Mouse (Mus musculus) thymus, adult 2 months (tissue): ENCODE measurements around the gene Bbs9. TPM values are rescaled to one million over a fixed set of nuclear protein-coding genes. Genes with fewer than 3 reads are reported as not detected.

Experiments
- DNase-seq: peaks from one replicate; pipeline ENCODE4 v3.0.0; 2021
- H3K27ac ChIP-seq: fragments of 200-500 bp; 2 replicates; pipeline ENCODE4 v1.5.1; 2012; ENCODE audit warnings: low read length, control low read depth; ENCODE audit not compliant: control insufficient read depth, insufficient read depth
- H3K27me3 ChIP-seq: fragments of 200-500 bp; 2 replicates; pipeline ENCODE4 v1.6.1; 2012; ENCODE audit warnings: mild to moderate bottlenecking, low read length, moderate library complexity, mixed read lengths; ENCODE audit not compliant: control insufficient read depth, insufficient read depth
- H3K36me3 ChIP-seq: fragments of 200-500 bp; 2 replicates; pipeline ENCODE4 v1.6.1; 2012; ENCODE audit warnings: mild to moderate bottlenecking, low read length, moderate library complexity; ENCODE audit not compliant: control insufficient read depth, insufficient read depth
- H3K4me1 ChIP-seq: fragments of 200-500 bp; replicated peaks from 2 replicates; pipeline ENCODE4 v1.6.1; 2012; ENCODE audit warnings: low read length; ENCODE audit not compliant: control insufficient read depth, insufficient read depth
- H3K4me3 ChIP-seq: fragments of 200-500 bp; 2 replicates; pipeline ENCODE4 v1.5.1; 2012; ENCODE audit warnings: mild to moderate bottlenecking, low read length, control low read depth, moderate library complexity; ENCODE audit not compliant: control insufficient read depth, insufficient read depth
- CTCF ChIP-seq: fragments of 200-500 bp; IDR thresholded peaks from 2 replicates; pipeline ENCODE4 v1.5.1; 2012; ENCODE audit warnings: mild to moderate bottlenecking, control low read depth, low read length, moderate library complexity, borderline replicate concordance; ENCODE audit not compliant: control insufficient read depth, poor library complexity, insufficient read depth; ENCODE audit errors: extremely low read depth
- POLR2A ChIP-seq: fragments of 200-500 bp; IDR thresholded peaks from 2 replicates; pipeline ENCODE4 v1.6.1; 2012; ENCODE audit warnings: mild to moderate bottlenecking, low read length, control low read depth, moderate library complexity; ENCODE audit not compliant: control insufficient read depth, poor library complexity, insufficient read depth; ENCODE audit errors: extremely low read depth
- WGBS: fragments of 180-500 bp; shearing (Covaris S2); methylation state at CpG from one replicate; pipeline ENCODE4 v1.1.7; 2018; 5-methylcytosine and 5-hydroxymethylcytosine counted together
- polyA plus RNA-seq: library from polyadenylated mRNA; depleted of rRNA; stranded (reverse); fragments of >200 nt; gene quantifications from 2 replicates; pipeline ENCODE4 v1.2.3, GENCODE M21; 2012; rRNA removed

The Bbs9 gene
- polyA plus RNA-seq: 19.1 and 21.4 TPM in 2 replicates

DNA sequence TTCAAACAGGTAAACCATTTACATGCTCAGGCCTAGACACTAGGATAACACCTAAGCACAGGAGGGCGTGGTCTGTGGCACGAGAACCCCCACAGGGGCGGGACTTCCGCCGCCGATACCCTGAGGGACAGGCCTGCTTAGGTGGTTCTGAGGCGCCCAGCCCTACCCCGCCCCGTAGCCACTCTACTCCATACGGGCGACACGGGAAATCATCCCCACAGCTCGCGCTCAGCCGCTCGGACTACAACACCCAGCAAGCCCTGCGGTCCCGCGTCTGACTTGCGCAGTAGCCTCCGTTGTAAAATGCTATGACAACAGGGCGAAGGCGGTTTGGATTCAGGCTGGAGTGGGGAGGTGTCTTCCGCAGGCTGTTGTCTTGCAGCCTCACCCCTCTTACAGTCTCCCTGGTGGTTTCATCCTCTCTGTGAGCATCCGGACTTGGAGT is at the start of gene Bbs9:
Bbs9 (plus strand) TSS at position 292 of the 445 bp plus-strand sequence.
- peak; percentile 96 for DNase-seq
- no peaks in the 10 kb centered on the region for H3K4me1 ChIP-seq
- whole genome bisulfite sequencing: 1% methylated on average over 25 of the region's 25 CpGs
- H3K27ac ChIP-seq: peak within 1 kb of the TSS; percentile 79
- TF ChIP-seq POLR2A: peak; percentile 55; the same call in 1 of the 2 replicates
- no peak; the same call in 1 of the 2 replicates for TF ChIP-seq CTCF
- H3K4me3 ChIP-seq: peak within 1 kb of the TSS; percentile 72
- H3K36me3 ChIP-seq: no peaks in the 10 kb centered on the region
- no peaks in the 10 kb centered on the region for H3K27me3 ChIP-seq

DNA sequence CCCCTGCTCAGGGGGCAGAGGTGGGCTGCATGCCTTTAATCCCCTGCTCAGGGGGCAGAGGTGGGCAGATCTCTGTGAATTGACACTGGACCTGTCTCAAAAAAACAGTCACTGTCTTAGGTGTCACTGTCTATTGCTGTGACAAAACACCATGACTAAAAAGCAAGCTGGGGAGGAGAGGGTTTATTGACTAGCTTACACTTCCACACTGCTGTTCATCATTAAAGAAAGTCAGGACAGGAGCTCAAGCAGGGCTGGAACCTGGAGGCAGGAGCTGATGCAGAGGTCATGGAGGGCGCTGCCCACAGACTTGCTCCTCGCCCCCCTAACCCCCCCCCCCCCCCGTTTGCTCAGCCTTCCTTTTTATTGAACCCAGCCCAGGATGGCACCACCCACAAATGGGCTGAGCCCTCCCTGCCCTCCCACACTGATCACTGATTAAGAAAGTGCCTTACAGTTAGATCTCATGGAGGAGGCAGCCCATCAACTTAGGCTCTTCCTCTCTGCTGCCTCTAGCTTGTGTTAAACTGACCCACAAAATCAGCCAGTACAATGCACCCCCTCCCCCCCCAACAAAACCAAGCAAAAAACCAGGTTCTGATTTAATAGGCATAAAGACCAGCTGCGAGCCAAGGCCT is 47.4 kb upstream of the Bbs9 start:
- H3K4me3 ChIP-seq: no peak overlapping the region
- H3K36me3 ChIP-seq: no peaks in the 10 kb centered on the region
- H3K27me3 ChIP-seq: no peaks in the 10 kb centered on the region
- TF ChIP-seq CTCF (no peak), POLR2A (no peak)
- no peak overlapping the region for H3K27ac ChIP-seq
- H3K4me1 ChIP-seq: peaks cover 10% of the 10 kb centered on the region
- no peak for DNase-seq
- 62% methylated on average over 4 of the region's 4 CpGs for WGBS

DNA sequence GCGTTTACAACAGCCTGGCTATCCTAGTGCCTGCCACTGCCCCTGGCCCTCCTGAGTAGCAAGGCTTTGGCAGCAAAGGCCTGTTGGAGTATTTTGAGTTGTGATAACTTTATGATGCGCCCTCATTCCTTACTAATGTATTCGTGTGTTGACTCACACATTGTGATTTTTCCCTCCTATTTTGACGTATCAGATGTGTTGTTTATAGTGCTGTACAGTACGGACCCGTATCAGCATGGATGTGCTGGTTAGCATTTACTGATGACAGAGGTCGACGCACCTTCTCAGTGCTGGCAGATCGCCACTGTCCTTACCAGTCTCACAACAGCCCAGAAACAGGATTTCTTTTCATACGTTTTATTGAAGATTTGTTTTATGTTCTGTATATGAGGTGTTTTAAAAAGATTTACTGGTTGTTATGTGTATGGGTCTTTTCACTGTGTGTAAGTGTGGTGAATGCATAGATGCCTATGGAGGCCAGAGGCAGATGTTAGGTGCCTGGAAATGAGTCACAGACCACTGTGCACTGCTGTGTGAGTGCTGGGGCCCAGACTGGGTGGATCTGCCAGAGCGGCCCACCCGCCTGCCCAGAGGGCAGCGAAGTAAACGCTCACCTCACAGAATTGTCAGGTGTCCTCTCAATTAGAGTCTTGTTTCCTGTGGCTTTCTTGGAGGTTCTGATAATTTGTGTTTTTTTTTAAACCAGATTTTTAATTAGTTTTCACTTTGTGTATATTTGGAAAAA is 46.7 kb upstream of the Bbs9 start:
- 84% methylated on average over 14 of the region's 14 CpGs for WGBS

DNA sequence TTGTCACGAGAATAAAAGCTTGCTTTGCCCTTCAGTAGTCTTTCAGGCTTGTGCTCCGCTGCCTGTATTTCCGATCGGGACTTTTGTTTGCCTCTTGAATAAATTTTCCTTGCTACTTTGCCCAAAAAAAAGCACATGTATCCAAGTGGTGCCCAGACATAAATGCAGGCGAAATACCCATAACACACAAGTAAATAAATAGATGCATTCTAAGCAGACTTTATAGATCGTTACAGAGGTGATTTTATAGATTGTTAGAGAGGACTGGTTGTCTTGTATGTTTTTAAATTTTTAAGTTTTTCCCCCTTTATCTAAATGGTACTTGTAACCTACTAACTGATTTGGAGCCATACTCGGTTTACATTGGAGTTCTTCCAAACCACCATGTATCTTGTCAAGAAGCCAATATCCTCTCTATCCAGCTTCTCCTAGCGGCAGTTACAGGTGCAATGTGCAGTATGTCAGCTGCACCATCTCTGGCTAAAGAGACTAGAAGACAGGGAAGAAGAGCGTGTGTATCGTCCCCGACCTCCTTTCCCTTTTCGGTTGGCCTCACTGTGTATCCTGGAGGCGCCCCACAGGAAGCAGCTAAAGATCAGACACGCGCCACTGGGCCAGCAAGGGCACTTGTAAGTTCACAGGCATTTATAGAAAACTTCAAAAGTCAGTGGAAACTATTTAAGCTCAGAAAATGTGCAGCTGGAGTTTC is 45.8 kb upstream of the Bbs9 start:
- Histone ChIP-seq H3K4me3 (no peak overlapping the region), H3K27ac (peak overlapping the region; percentile 27), H3K27me3 (no peaks in the 10 kb centered on the region), H3K4me1 (peaks cover 10% of the 10 kb centered on the region), H3K36me3 (no peaks in the 10 kb centered on the region)
- TF ChIP-seq POLR2A: no peak
- no peak for TF ChIP-seq CTCF
- peak; percentile 50 for DNase-seq
- WGBS: 35% methylated on average over 15 of the region's 15 CpGs

More for the DNA sequence above, 46.7 kb upstream of the Bbs9 start:
- no peak for DNase-seq
- Histone ChIP-seq H3K4me3 (no peak overlapping the region), H3K27me3 (no peaks in the 10 kb centered on the region), H3K4me1 (peaks cover 10% of the 10 kb centered on the region), H3K27ac (no peak overlapping the region), H3K36me3 (no peaks in the 10 kb centered on the region)
- no peak for TF ChIP-seq POLR2A
- TF ChIP-seq CTCF: no peak

DNA sequence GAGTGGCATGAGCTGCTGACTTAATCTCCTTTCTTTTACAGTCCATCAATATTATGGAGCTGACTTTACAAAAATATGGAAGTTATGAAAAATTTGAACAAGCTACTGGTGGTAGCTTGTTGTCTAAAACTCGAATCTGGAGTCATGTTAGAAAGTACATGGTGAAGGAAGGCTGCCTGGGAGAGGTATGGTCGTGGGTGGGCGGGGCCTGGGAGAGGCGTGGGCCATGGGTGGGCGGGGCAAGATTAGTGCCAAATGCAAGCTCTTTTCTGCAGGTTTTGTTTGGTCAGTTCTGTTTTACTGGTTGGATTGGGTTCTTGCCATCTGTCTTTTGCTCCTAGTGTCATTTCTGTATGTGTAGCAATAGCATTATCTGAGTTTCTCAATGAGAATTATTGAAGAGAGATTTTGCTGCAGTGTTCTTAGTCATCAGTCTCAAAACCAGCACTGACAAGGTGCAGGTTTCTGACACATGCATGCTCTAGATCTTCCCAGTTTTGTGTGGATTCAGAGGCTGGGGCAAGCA is 45.1 kb upstream of the Bbs9 start:
- WGBS: 15% methylated on average over 5 of the region's 5 CpGs
- H3K4me1 ChIP-seq: peaks cover 10% of the 10 kb centered on the region
- peak; percentile 16 for DNase-seq
- peak overlapping the region; percentile 32; the same call in 1 of the 2 replicates for H3K27ac ChIP-seq
- H3K27me3 ChIP-seq: no peaks in the 10 kb centered on the region
- no peaks in the 10 kb centered on the region for H3K36me3 ChIP-seq
- TF ChIP-seq POLR2A: no peak
- no peak for TF ChIP-seq CTCF
- H3K4me3 ChIP-seq: no peak overlapping the region

DNA sequence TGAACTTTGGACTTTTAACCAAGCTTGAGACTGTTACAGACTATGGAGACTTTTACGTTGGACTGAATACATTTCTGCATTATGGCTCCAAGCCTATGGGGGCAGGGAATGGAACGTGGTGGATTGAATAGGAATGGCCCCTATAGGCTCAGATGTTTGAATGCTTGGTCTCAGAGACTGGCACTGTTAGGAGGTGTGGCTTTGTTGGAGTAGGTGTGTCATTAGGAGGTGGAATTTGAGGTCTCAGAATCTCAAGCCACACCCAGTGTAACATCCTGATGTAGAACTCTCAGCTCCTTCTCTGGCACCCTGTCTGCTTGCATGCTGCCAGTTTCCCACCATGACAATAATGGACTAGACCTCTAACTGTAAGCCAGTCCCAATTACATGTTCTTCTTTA is 42.3 kb upstream of the Bbs9 start:
- no peaks in the 10 kb centered on the region for H3K36me3 ChIP-seq
- peaks cover 10% of the 10 kb centered on the region for H3K4me1 ChIP-seq
- no peak overlapping the region for H3K4me3 ChIP-seq
- H3K27me3 ChIP-seq: no peaks in the 10 kb centered on the region
- 98% methylated on average over 2 of the region's 2 CpGs for WGBS
- TF ChIP-seq POLR2A: no peak
- TF ChIP-seq CTCF: no peak
- no peak overlapping the region for H3K27ac ChIP-seq
- no peak for DNase-seq

DNA sequence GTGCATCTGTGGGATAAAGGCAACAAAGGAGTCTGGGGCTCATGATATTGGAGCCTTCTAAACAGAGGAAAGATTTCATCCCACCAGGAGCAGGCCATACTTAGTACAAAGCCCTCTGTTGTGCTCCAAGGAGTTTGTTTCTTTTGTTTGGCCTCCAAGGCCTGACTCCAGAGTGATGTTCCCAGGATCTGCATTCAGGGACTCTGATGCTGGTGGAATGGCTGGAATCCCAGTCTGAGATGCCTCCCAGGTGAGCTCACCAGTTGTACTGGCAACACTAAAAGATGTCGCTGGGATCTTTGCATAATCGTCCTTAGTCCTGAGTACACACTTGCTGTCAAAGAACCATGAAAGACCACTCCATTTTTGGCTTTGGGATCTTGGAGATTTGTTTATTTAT is 41.4 kb upstream of the Bbs9 start:
- no peak for TF ChIP-seq POLR2A
- no peak for TF ChIP-seq CTCF
- DNase-seq: no peak
- WGBS: 99% methylated on average over 2 of the region's 2 CpGs
- no peaks in the 10 kb centered on the region for H3K27me3 ChIP-seq
- no peaks in the 10 kb centered on the region for H3K36me3 ChIP-seq
- no peak overlapping the region for H3K4me3 ChIP-seq
- H3K27ac ChIP-seq: no peak overlapping the region
- H3K4me1 ChIP-seq: peaks cover 6% of the 10 kb centered on the region
